18 mouse cellular contexts compared by ENCODE assay signal in genomic region chr14:73369634-73370033, GRCm38 (mm10). TPM values are rescaled to one million over a fixed set of nuclear protein-coding genes. Genes with fewer than 3 reads are reported as not detected.
DNase-seq lines count a peak whose midpoint lies in the region; ATAC-seq and TF ChIP-seq lines count a peak whose summit lies in the region.
"Had no signal": no experiment of that assay in that cellular context is flagged by ENCODE, and none has a peak within 500 bp of the region (broad histone marks: within the 10 kb centered on the region; RNA-seq: fewer than 3 reads in every experiment).

No protein-coding gene starts in this region.

- no peak overlapping the region for H3K4me3 ChIP-seq in heart, adult 2 months
- H3K4me3 ChIP-seq in layer of hippocampus, adult 2 months = no peak overlapping the region
- no peak overlapping the region for H3K4me3 ChIP-seq in limb, embryonic 15.5 days
- H3K4me3 ChIP-seq: erythroblast, embryonic 14.5 days; forebrain, embryonic 13.5 days; heart, embryonic 12.5 days; hindbrain, embryonic 15.5 days; midbrain, embryonic 15.5 days had no signal

- peak overlapping the region; percentile 10; the same call in 1 of the 2 replicates for H3K27ac ChIP-seq in heart, adult 2 months
- peak overlapping the region; percentile 61 for H3K27ac ChIP-seq in layer of hippocampus, adult 2 months
- H3K27ac ChIP-seq in limb, embryonic 15.5 days = 0 out of 2 replicates have a peak overlapping the region, but pooled peaks have one; percentile 11
- H3K27ac ChIP-seq: forebrain, embryonic 13.5 days; hindbrain, embryonic 15.5 days; midbrain, embryonic 15.5 days had no signal

- TF ChIP-seq EP300 in heart, adult 2 months (IDR thresholded peaks at IDR 0.05; ENCODE audit: insufficient read depth, low read depth, low read length) = no peak

- DNase-seq in heart, adult 2 months = no peak
- DNase-seq in heart, postnatal 14 days = no peak
- no peak for DNase-seq in layer of hippocampus, adult 2 months (ENCODE audit: low spot score in 2 of 2)
- DNase-seq in layer of hippocampus, postnatal 25 days (ENCODE audit: extremely low spot score in 1 of 2, low spot score in 1 of 2) = no peak
- DNase-seq in neural tube, embryonic 10.5 days (ENCODE audit: extremely low spot score, low spot score) = no peak
- no peak for DNase-seq in retina, postnatal 1 day
- DNase-seq: adrenal gland, adult 2 months; cerebellum, adult 11 months; cerebellum, adult 9-11 months; lung, postnatal 4 days; right cerebral cortex, postnatal 25 days; thymus, postnatal 25 days had no signal

- TF ChIP-seq POLR2A in heart, adult 2 months (IDR thresholded peaks at IDR 0.05; ENCODE audit: insufficient read depth, low read depth, low read length) = no peak

- H3K27me3 ChIP-seq in heart, adult 2 months (ENCODE audit: control insufficient read depth, insufficient read depth, low read length) = no peaks in the 10 kb centered on the region
- H3K27me3 ChIP-seq in limb, embryonic 15.5 days = no peaks in the 10 kb centered on the region
- H3K27me3 ChIP-seq: forebrain, embryonic 13.5 days; heart, embryonic 12.5 days; hindbrain, embryonic 15.5 days; midbrain, embryonic 15.5 days had no signal

- peaks cover 52% of the 10 kb centered on the region for H3K36me3 ChIP-seq in heart, adult 2 months (ENCODE audit: control insufficient read depth, insufficient read depth, low read length)
- peaks cover 71% of the 10 kb centered on the region for H3K36me3 ChIP-seq in limb, embryonic 15.5 days

- no peak for TF ChIP-seq CTCF in heart, adult 2 months (IDR thresholded peaks at IDR 0.05)
- TF ChIP-seq CTCF in layer of hippocampus, adult 2 months (conservative IDR thresholded peaks at IDR 0.05) = no peak

- no peaks in the 10 kb centered on the region for H3K9me3 ChIP-seq in limb, embryonic 15.5 days
- H3K9me3 ChIP-seq: forebrain, embryonic 13.5 days; heart, embryonic 12.5 days; hindbrain, embryonic 15.5 days; midbrain, embryonic 15.5 days had no signal

- no peak overlapping the region for H3K9ac ChIP-seq in heart, adult 2 months (ENCODE audit: low read depth, low read length)
- no peak overlapping the region for H3K9ac ChIP-seq in limb, embryonic 15.5 days
- H3K9ac ChIP-seq: forebrain, embryonic 13.5 days; heart, embryonic 12.5 days; hindbrain, embryonic 15.5 days; midbrain, embryonic 15.5 days had no signal

- H3K79me2 ChIP-seq in heart, adult 2 months (replicated peaks; ENCODE audit: control insufficient read depth, insufficient read depth, low read length) = peaks cover 4% of the 10 kb centered on the region

- intact Hi-C loops in heart, adult 2 months (cut with DNase I) = no loop called here
- intact Hi-C loops in heart, postnatal 14 days (cut with DNase I) = no loop called here

- H3K4me1 ChIP-seq in heart, adult 2 months (ENCODE audit: control insufficient read depth, insufficient read depth, low read length) = peaks cover 25% of the 10 kb centered on the region
- H3K4me1 ChIP-seq in limb, embryonic 15.5 days = peaks cover 14% of the 10 kb centered on the region
- H3K4me1 ChIP-seq: forebrain, embryonic 13.5 days had no signal

- 0 out of 2 replicates have a peak, but pooled peaks have one; percentile 36 for ATAC-seq in limb, embryonic 15.5 days (ENCODE audit: insufficient number of reproducible peaks, low FRiP score, low TSS enrichment, low read depth)
- ATAC-seq: forebrain, embryonic 13.5 days; midbrain, embryonic 15.5 days had no signal

- H3K4me2 ChIP-seq in limb, embryonic 15.5 days = no peak overlapping the region
- H3K4me2 ChIP-seq: forebrain, embryonic 13.5 days; heart, embryonic 12.5 days; hindbrain, embryonic 15.5 days; midbrain, embryonic 15.5 days had no signal

- WGBS in heart, adult 2 months = 72% methylated on average over 4 of the region's 4 CpGs
- WGBS in limb, embryonic 15.5 days = 62% methylated on average over 4 of the region's 4 CpGs

RNA-seq across cellular contexts. Expression of gene Itm2b, which starts 15.5 kb away (rescaled TPM):
- 100 to 1,000 TPM; 724 to 814 TPM for total RNA-seq in heart, adult 2 months (2021)
- 771 and 1,125 TPM in 2 replicates for polyA plus RNA-seq in heart, adult 2 months (2012; rRNA removed)
- 100 to 1,000 TPM; 584 to 674 TPM for total RNA-seq in heart, postnatal 14 days (2021)
- 1,000 to 10,000 TPM in 1 of 2 experiments, 100 to 1,000 TPM in 1; 989 to 1,035 TPM for total RNA-seq in layer of hippocampus, adult 2 months (2021)
- 1,000 to 10,000 TPM; 1,010 to 1,023 TPM for total RNA-seq in layer of hippocampus, postnatal 25 days (2021)
- polyA plus RNA-seq in limb, embryonic 15.5 days (2015; fragmentation: Nextera tagmentation; extraction: Ambion mirVana) = 1,189 and 1,299 TPM in 2 replicates

RNA-seq across cellular contexts. Expression of gene Rb1, which starts 44.0 kb away (rescaled TPM):
- total RNA-seq in heart, adult 2 months (2021) = 10 to 100 TPM; 18.2 to 19.2 TPM
- polyA plus RNA-seq in heart, adult 2 months (2012; rRNA removed) = 5.1 and 9.6 TPM in 2 replicates
- total RNA-seq in heart, postnatal 14 days (2021) = 10 to 100 TPM; 20.0 to 23.8 TPM
- total RNA-seq in layer of hippocampus, adult 2 months (2021) = 10 to 100 TPM; 32.0 to 40.5 TPM
- total RNA-seq in layer of hippocampus, postnatal 25 days (2021) = 10 to 100 TPM; 32.7 to 43.8 TPM
- polyA plus RNA-seq in limb, embryonic 15.5 days (2015; fragmentation: Nextera tagmentation; extraction: Ambion mirVana) = 18.0 and 23.2 TPM in 2 replicates

Comparison
In these comparisons a context has a peak if more than half of its experiments do, and no peak if none do; other contexts are left out.
1. H3K27ac ChIP-seq: peak in every context shown above with its lines; median percentile 61 in layer of hippocampus, adult 2 months; 11 in limb, embryonic 15.5 days; 10 in heart, adult 2 months.